Mouse (Mus musculus): ENCODE data around the gene Zc3h4.

The Zc3h4 gene

GRCm38 (mm10) chr7:16412220-16412896 is 11.6 kb downstream of the Zc3h4 start:
- TF ChIP-seq GATA4 (IDR thresholded peaks at IDR 0.05; ENCODE audit: insufficient replicate concordance, low read length) = no peak

- no peak for TF ChIP-seq GATA4 (IDR thresholded peaks at IDR 0.05; ENCODE audit: insufficient replicate concordance, low read length)
These were observed 12.2 kb downstream of the Zc3h4 start for GRCm38 (mm10) chr7:16412930-16413329.

- no peak for TF ChIP-seq GATA4 (IDR thresholded peaks at IDR 0.05; ENCODE audit: insufficient replicate concordance, low read length)
These were observed 14.7 kb downstream of the Zc3h4 start for GRCm38 (mm10) chr7:16415426-16415825.

GRCm38 (mm10) chr7:16417141-16417771 is 16.5 kb downstream of the Zc3h4 start:
- no peak for TF ChIP-seq GATA4 (IDR thresholded peaks at IDR 0.05; ENCODE audit: insufficient replicate concordance, low read length)

GRCm38 (mm10) chr7:16418713-16419112 is 18.0 kb downstream of the Zc3h4 start:
- no peak for TF ChIP-seq GATA4 (IDR thresholded peaks at IDR 0.05; ENCODE audit: insufficient replicate concordance, low read length)

GRCm38 (mm10) chr7:16420493-16421118 is 19.9 kb downstream of the Zc3h4 start:
- no peak for TF ChIP-seq GATA4 (IDR thresholded peaks at IDR 0.05; ENCODE audit: insufficient replicate concordance, low read length)

- no peak for TF ChIP-seq GATA4 (IDR thresholded peaks at IDR 0.05; ENCODE audit: insufficient replicate concordance, low read length)
These were observed 21.6 kb downstream of the Zc3h4 start for GRCm38 (mm10) chr7:16422222-16422856.

GRCm38 (mm10) chr7:16423731-16424130 is 23.0 kb downstream of the Zc3h4 start:
- TF ChIP-seq GATA4 (IDR thresholded peaks at IDR 0.05; ENCODE audit: insufficient replicate concordance, low read length) = no peak

GRCm38 (mm10) chr7:16425721-16426120 is 25.0 kb downstream of the Zc3h4 start:
- no peak for TF ChIP-seq GATA4 (IDR thresholded peaks at IDR 0.05; ENCODE audit: insufficient replicate concordance, low read length)

GRCm38 (mm10) chr7:16426129-16426729 is 25.5 kb downstream of the Zc3h4 start:
- TF ChIP-seq GATA4 (IDR thresholded peaks at IDR 0.05; ENCODE audit: insufficient replicate concordance, low read length) = no peak

- no peak for TF ChIP-seq GATA4 (IDR thresholded peaks at IDR 0.05; ENCODE audit: insufficient replicate concordance, low read length)
These were observed 32.8 kb downstream of the Zc3h4 start for GRCm38 (mm10) chr7:16433352-16433971.

GRCm38 (mm10) chr7:16435088-16435487 is 34.4 kb downstream of the Zc3h4 start:
- no peak for TF ChIP-seq GATA4 (IDR thresholded peaks at IDR 0.05; ENCODE audit: insufficient replicate concordance, low read length)

GRCm38 (mm10) chr7:16441241-16441640 is 40.5 kb downstream of the Zc3h4 start:
- TF ChIP-seq GATA4 (IDR thresholded peaks at IDR 0.05; ENCODE audit: insufficient replicate concordance, low read length) = no peak

- TF ChIP-seq GATA4 (IDR thresholded peaks at IDR 0.05; ENCODE audit: insufficient replicate concordance, low read length) = no peak
These were observed 50.9 kb downstream of the Zc3h4 start for GRCm38 (mm10) chr7:16451656-16452055.

GRCm38 (mm10) chr7:16452587-16453073 is 51.9 kb downstream of the Zc3h4 start, which contains the start of gene Tmem160:
Gene Tmem160, plus strand, starts transcription at chr7:16452779.
- TF ChIP-seq GATA4 (IDR thresholded peaks at IDR 0.05; ENCODE audit: insufficient replicate concordance, low read length) = no peak; the same call in 1 of the 2 replicates

Data from liver, adult (tissue).